Mouse (Mus musculus) bone marrow macrophage, adult 2 months (primary cell): ENCODE results near the gene Lrp1.

Experiments used
- CTCF ChIP-seq: IDR thresholded peaks from 2 replicates; pipeline ENCODE4 v1.5.1; 2012; ENCODE audit warnings: low read depth, mild to moderate bottlenecking, low read length, moderate library complexity
- POLR2A ChIP-seq: IDR thresholded peaks from 2 replicates; pipeline ENCODE4 v1.6.1; 2012; ENCODE audit warnings: mild to moderate bottlenecking, low read depth, low read length, borderline replicate concordance

- TF ChIP-seq CTCF, result no peak
- TF ChIP-seq POLR2A, result no peak
Observed at GRCm38 (mm10) chr10:127645791-127646190, 24.8 kb upstream of the Lrp1 start.
